Mouse (Mus musculus): Measurements from ENCODE around the gene Apoc3. TPM values are rescaled to one million over a fixed set of nuclear protein-coding genes. Genes with fewer than 3 reads are reported as not detected.

Apoc3 gene
- total RNA-seq, 2 experiments from 2014 or later = not detected

DNA sequence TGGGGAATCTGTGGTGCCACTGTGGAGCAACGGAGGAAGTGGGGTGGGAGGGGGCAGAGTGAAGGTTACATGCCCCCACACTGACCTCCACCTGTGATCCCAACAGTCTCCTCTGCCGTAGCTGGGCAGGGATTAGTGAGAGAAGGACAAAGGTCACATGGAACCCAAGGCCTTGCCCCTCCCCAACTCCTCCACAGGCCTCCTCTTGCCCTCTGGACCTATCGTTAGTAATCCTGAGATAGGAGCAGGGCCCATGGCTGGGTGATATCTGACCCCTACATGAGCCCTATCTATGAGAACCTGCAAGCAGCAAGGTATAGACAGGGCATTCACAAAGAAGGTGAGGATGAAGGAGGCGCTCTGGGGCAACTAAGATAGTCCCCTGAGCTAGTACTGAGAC is 213 bp upstream of the Apoc3 start:
- no peak for ATAC-seq (replicated peaks; ENCODE audit: low FRiP score, poor library complexity, severe bottlenecking)

GRCm38 (mm10) chr9:46235196-46235595 is 240 bp downstream of the Apoc3 start:
- no peak for ATAC-seq (replicated peaks; ENCODE audit: low FRiP score, poor library complexity, severe bottlenecking)

- no peak for ATAC-seq (replicated peaks; ENCODE audit: low FRiP score, poor library complexity, severe bottlenecking)
Observed at GRCm38 (mm10) chr9:46230450-46230975, 4.9 kb downstream of the Apoc3 start.

GRCm38 (mm10) chr9:46229573-46230449 is 5.6 kb downstream of the Apoc3 start:
- no peak for ATAC-seq (replicated peaks; ENCODE audit: low FRiP score, poor library complexity, severe bottlenecking)

- no peak for ATAC-seq (replicated peaks; ENCODE audit: low FRiP score, poor library complexity, severe bottlenecking)
Observed at GRCm38 (mm10) chr9:46228491-46228890, 6.9 kb downstream of the Apoc3 start, which contains the start of gene Apoa1. Apoa1 (plus strand) TSS chr9:46228580.

GRCm38 (mm10) chr9:46227064-46227614 is 8.3 kb downstream of the Apoc3 start:
- no peak for ATAC-seq (replicated peaks; ENCODE audit: low FRiP score, poor library complexity, severe bottlenecking)

DNA sequence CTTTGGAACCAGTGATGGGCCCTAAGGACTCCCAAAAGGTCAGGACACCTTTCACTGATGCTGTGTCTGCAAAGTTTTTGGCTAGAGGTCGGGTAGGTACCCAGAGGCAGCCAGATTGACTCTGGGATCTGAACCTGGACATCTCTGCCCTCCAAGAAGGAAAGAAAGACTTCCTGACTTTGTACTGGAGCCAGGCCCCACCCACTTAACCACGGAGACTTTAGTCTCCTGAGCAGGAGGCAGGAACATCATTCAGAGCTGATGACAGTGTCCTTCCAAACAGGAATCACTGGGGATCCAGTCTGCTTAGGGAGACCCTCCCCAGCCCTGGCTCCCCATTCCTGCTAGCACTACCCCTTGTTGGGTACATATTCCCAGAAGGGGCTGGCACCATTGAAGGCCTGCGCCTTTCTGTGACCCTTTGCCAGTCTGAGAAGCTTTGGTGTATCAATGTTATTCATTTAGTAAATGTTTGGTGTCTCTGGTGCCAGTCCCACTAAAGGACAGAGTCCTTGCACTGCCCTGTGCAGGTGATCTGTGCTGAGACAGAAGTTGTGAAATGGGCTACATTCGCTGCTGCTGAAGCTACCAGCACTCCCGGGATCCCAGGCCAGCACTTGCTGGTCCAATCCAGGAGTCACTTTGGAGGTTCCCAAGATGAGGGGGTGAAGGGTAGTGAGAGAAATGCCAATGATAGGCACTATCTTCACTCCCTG is 10.3 kb downstream of the Apoc3 start:
- ATAC-seq (replicated peaks; ENCODE audit: low FRiP score, poor library complexity, severe bottlenecking) = no peak

- ATAC-seq (replicated peaks; ENCODE audit: low FRiP score, poor library complexity, severe bottlenecking) = no peak
Observed at GRCm38 (mm10) chr9:46224101-46224500, 11.3 kb downstream of the Apoc3 start.

GRCm38 (mm10) chr9:46223090-46223489 is 12.3 kb downstream of the Apoc3 start:
- ATAC-seq (replicated peaks; ENCODE audit: low FRiP score, poor library complexity, severe bottlenecking) = no peak

DNA sequence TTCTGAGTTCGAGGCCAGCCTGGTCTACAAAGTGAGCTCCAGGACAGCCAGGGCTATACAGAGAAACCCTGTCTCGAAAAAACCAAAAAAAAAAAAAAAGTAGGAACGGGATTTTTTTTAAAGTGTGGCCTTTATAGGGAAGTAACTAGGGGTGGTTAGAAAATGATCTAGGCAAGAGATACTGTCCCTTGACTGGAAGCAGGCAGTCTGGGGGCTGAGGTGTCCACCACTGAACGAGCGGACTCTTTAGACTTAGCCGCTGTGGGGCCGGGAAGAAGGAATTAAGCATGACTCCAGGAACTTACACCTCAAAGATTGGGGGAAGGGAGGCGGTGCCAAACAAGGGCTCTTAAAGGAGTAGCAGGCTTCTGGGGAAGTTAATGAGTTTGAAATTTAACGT is 17.3 kb downstream of the Apoc3 start:
- ATAC-seq (replicated peaks; ENCODE audit: low FRiP score, poor library complexity, severe bottlenecking) = no peak

DNA sequence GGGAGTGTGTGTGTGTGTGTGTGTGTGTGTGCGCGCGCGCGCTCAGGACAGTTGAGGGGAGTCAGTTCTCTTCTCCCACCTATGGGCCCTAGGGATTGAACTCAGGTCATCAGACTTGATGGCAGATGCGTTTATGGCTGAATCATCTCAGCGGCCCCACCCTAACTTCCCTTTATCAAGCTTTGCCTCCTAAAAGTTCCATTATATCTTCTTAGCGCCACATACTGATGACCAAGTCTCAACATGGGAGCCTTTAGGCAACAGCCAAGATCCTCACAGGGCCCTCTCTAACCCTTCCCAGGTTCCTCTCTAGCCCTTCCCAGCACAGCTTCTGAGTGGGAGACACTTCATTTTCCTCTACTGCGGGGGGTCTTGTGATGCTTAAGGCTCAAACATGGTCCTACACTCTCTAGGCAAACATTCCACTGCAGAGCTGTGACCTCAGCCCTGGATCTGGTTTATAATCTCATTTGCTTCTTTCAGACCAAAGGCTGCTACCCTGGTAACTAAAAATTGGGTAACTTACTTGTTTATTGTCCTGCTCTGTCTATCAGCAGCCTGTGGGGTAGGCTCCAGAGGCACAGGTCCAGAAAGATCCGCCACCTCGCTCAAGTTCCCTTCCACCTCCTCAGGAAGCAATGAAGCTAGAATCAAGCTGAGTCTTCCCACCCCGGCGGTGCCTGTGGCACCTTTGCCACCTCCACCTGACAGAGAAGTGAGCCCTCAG is 18.5 kb downstream of the Apoc3 start:
- no peak for ATAC-seq (replicated peaks; ENCODE audit: low FRiP score, poor library complexity, severe bottlenecking)

- no peak for ATAC-seq (replicated peaks; ENCODE audit: low FRiP score, poor library complexity, severe bottlenecking)
Observed at GRCm38 (mm10) chr9:46215338-46216322, 19.8 kb downstream of the Apoc3 start.

DNA sequence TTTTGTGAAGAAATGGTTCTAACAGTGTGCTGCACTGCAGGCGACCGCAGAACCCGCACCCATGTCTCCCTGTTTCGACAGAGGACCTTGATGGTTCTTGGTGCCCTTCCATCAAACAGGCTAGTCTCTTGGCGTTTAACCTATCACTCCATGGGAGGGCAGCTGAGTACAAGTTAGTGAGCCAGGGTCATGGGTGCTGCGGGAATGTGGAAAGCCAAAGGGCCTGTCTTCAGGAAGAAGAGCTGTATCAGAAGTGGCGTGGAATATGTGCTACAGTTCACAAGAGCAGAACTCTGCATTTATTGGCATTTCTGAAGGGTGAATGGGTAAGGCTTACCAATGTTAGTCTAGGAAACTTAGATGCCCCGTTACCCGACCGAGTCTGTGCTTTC is 20.5 kb downstream of the Apoc3 start:
- no peak for ATAC-seq (replicated peaks; ENCODE audit: low FRiP score, poor library complexity, severe bottlenecking)

DNA sequence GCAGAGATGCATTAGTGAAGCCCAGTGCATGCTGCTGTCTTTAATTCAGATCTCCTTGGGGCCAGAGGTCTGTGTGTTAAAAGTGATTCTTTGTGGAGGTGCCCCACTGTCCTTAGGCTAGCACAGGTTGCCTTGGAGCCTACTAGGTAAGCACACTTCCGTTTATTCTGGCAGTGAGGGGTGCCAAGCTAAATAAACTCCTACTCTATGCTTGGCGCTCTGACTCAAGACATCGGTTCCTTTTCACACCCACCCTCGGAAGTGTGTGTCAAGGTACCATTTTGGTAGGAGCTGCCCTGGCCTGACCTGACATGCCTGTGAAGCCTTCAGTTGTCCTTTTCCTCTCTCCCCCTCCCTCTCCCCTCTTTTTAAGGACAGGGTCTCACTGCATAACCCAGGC is 21.2 kb downstream of the Apoc3 start:
- no peak for ATAC-seq (replicated peaks; ENCODE audit: low FRiP score, poor library complexity, severe bottlenecking)

DNA sequence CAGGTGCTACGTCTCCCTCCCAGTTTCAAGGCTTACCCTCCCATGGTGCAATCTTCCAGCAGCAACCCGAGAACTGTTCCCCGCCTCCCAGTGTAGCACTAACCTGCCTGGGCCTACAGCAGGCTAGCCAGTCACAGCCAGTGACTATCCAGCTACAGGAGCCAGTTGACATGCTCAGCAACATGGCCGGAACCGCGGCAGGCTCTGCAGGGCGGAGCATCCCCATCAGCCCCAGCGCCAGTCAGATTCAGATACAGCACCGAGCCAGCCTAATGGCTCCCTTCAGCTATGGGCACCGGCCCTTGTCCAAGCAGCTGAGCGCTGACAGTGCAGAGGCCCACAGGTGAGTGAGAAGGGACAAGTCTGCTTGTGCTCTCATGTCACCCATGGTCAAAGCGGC is 25.0 kb downstream of the Apoc3 start:
- no peak for ATAC-seq (replicated peaks; ENCODE audit: low FRiP score, poor library complexity, severe bottlenecking)

DNA sequence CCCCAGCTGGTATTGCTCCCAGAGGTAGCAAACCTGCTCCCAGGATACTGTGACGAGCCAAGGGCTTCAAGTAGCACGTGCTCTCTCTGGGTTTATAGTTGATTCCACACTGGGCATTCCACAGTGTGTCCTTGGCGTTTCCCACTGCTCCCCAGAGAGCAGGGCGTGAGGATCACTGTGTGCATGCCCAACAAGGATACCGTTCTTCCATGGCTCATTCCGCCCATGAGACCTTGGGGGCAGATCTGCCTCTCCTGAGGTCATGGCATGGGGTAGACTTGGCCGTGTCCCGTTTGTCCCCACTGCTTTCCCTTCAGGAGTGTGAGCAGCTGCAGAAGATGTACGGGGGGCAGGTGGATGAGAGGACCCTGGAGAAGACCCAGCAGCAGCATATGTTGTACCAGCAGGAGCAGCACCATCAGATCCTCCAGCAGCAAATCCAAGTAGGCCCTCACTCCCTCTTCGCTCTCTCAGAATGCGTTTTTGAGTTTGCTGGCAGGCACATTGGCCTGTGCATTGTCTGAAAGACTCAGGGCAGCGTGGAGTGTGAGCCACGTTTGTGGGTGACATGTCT is 26.9 kb downstream of the Apoc3 start:
- no peak for ATAC-seq (replicated peaks; ENCODE audit: low FRiP score, poor library complexity, severe bottlenecking)

DNA sequence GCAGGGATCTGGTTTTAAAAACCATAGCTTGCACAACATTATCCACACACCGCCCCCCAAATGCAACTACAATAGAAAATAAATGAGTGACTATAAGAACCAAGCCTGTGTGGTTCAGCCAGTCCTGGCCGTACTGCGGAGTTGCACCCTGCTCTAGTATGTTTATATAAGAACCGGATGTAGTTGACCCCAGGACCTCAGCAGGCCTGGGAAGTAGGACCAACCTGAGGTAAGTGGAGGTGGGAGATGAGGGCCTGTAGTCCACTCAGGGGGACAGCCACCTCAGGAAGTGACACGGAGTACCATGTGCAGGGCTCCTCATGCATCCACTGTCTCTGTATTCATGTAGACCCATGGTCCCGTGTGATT is 28.0 kb downstream of the Apoc3 start:
- no peak for ATAC-seq (replicated peaks; ENCODE audit: low FRiP score, poor library complexity, severe bottlenecking)

GRCm38 (mm10) chr9:46206834-46207500 is 28.5 kb downstream of the Apoc3 start:
- ATAC-seq (replicated peaks; ENCODE audit: low FRiP score, poor library complexity, severe bottlenecking) = no peak

Data from erythroblast, adult 5-6 weeks (primary cell).